Mouse (Mus musculus): Measurements from ENCODE around the gene Zfhx2. TPM values are rescaled to one million over a fixed set of nuclear protein-coding genes. Genes with fewer than 3 reads are reported as not detected.

Zfhx2 gene
- polyA plus RNA-seq, 1 experiment = 0.98 TPM

DNA sequence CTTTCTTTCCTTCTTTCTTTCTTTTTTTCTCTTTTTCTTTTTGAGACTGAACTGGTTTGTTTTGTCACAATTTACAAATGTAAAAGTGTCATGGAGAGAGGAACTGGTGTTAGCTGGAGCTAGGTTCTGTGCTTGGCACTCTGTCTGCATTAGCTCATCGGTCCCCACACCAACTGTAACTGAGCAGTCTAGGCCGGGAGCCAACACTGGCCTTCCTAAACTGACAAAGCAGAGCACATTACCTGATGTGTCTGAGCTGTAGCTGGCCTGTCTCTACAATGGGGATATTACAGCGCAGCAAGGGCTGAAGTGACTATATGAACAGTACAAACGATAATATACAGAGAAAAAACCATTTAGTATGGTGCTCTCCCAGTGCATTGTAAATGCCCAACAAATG lies 26.7 kb upstream of the Zfhx2 start:
- Histone ChIP-seq H3K27me3 (ENCODE audit: control insufficient read depth, insufficient read depth, insufficient read length) (peaks cover 37% of the 10 kb centered on the region), H3K36me3 (ENCODE audit: control insufficient read depth, insufficient read depth) (no peaks in the 10 kb centered on the region), H3K4me2 (ENCODE audit: low read depth) (no peak overlapping the region), H3K4me3 (no peak overlapping the region), H3K79me2 (ENCODE audit: control insufficient read depth, insufficient read depth) (no peaks in the 10 kb centered on the region), H3ac (ENCODE audit: control insufficient read depth, insufficient read length) (no peak overlapping the region)
- TF ChIP-seq SRF (IDR thresholded peaks at IDR 0.05; ENCODE audit: control insufficient read depth, insufficient read length, low read depth) (no peak), MAX (IDR thresholded peaks at IDR 0.05; ENCODE audit: low read depth) (no peak), MYOG (IDR thresholded peaks at IDR 0.05; ENCODE audit: control insufficient read depth in 1 of 3, insufficient read depth in 1 of 3, insufficient read length in 2 of 3, low read depth in 2 of 3) (no peak), POLR2A (IDR thresholded peaks at IDR 0.05; ENCODE audit: insufficient read length, low read depth) (no peak), REST (IDR thresholded peaks at IDR 0.05; ENCODE audit: insufficient read depth, insufficient read length) (no peak)

DNA sequence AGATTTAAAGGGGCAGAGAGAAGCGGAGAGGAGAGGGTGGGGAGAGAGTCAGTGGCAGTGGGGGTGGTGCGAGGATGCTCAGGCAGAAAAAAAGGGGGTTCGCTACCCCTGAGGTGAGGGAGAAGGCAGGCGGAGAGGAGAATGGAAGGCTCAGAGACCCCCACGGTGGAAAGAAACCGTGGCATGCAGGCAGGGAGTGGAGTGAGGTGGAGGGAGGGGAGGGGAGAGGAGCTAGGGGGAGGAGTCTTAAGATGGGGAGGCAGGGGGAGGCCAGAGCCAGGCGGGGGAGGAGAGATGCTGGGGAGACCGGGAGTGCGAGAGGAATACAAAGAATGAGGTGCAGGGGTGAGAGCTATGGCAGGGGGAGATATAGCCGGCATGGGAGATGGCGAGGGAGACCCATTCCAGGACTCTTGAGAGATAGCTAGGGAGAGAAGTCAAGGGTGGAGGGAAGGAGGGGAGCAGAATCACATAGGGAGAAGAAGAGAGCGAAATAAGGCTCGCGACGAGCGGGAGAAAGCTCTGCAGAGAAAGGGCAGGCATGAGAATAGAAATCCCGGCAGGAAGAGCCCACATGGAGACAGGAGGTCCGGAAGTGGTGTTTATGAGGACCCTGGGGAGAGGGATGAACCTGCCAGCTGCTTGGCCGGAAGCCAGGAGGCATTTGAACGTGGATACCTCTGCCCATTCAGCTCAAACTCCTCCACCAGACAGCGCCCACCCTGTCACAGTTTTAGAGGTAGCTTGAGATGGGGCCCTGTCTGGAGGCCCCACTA lies 24.5 kb upstream of the Zfhx2 start, which contains the start of gene Jph4:
TSS of gene Jph4 (minus strand) at position 511 of the 776 bp plus-strand sequence.
- H3K79me2 ChIP-seq (ENCODE audit: control insufficient read depth, insufficient read depth) = no peaks in the 10 kb centered on the region
- no peak within 1 kb of the TSS for H3K4me3 ChIP-seq
- H3K4me2 ChIP-seq (ENCODE audit: low read depth) = no peak within 1 kb of the TSS
- no peak within 1 kb of the TSS for H3ac ChIP-seq (ENCODE audit: control insufficient read depth, insufficient read length)
- TF ChIP-seq REST (IDR thresholded peaks at IDR 0.05; ENCODE audit: insufficient read depth, insufficient read length) (no peak), CEBPB (IDR thresholded peaks at IDR 0.05; ENCODE audit: insufficient read depth, poor library complexity, severe bottlenecking) (no peak), POLR2AphosphoS2 (IDR thresholded peaks at IDR 0.05; ENCODE audit: insufficient read length, low read depth) (no peak), MYOD1 (IDR thresholded peaks at IDR 0.05; ENCODE audit: control insufficient read depth in 1 of 3, insufficient read length in 2 of 3, low read depth in 2 of 3) (no peak), MYOG (IDR thresholded peaks at IDR 0.05; ENCODE audit: control insufficient read depth in 1 of 3, insufficient read depth in 1 of 3, insufficient read length in 2 of 3, low read depth in 2 of 3) (no peak), POLR2A (IDR thresholded peaks at IDR 0.05; ENCODE audit: insufficient read length, low read depth) (no peak), MAX (IDR thresholded peaks at IDR 0.05; ENCODE audit: low read depth) (no peak), TCF12 (IDR thresholded peaks at IDR 0.05; ENCODE audit: insufficient read depth, poor library complexity, severe bottlenecking) (no peak), SRF (IDR thresholded peaks at IDR 0.05; ENCODE audit: control insufficient read depth, insufficient read length, low read depth) (no peak), USF1 (IDR thresholded peaks at IDR 0.05; ENCODE audit: low read depth) (no peak), TCF3 (IDR thresholded peaks at IDR 0.05; ENCODE audit: insufficient read length, low read depth) (no peak), E2F4 (IDR thresholded peaks at IDR 0.05; ENCODE audit: insufficient read depth) (no peak)
- H3K36me3 ChIP-seq (ENCODE audit: control insufficient read depth, insufficient read depth) = no peaks in the 10 kb centered on the region
- H3K27me3 ChIP-seq (ENCODE audit: control insufficient read depth, insufficient read depth, insufficient read length) = peaks cover 53% of the 10 kb centered on the region

DNA sequence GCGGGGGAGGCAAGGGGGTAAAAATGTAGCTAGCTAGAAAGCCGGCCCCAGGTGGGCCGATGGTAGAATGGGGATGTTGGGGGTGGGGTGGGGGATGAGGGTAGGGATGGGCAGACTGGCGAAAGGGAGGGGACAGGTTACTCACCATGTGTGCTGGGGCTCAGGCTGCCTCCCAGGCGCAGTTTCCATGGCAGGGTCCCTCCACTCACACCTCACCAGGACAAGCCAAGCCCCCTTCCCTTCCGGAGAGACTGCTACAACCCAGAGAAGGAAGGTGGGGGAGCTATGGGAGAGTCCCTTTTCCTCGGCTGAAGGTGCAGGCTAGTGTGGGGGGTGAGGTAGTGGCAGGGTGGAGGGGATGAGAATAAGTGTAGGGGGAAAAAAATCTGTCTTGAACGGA lies 23.7 kb upstream of the Zfhx2 start:
- no peak overlapping the region for H3K4me3 ChIP-seq
- H3K36me3 ChIP-seq (ENCODE audit: control insufficient read depth, insufficient read depth) = no peaks in the 10 kb centered on the region
- no peaks in the 10 kb centered on the region for H3K79me2 ChIP-seq (ENCODE audit: control insufficient read depth, insufficient read depth)
- no peak overlapping the region for H3ac ChIP-seq (ENCODE audit: control insufficient read depth, insufficient read length)
- TF ChIP-seq MYOG (IDR thresholded peaks at IDR 0.05; ENCODE audit: control insufficient read depth in 1 of 3, insufficient read depth in 1 of 3, insufficient read length in 2 of 3, low read depth in 2 of 3) (no peak), POLR2AphosphoS2 (IDR thresholded peaks at IDR 0.05; ENCODE audit: insufficient read length, low read depth) (no peak), SRF (IDR thresholded peaks at IDR 0.05; ENCODE audit: control insufficient read depth, insufficient read length, low read depth) (no peak), MAX (IDR thresholded peaks at IDR 0.05; ENCODE audit: low read depth) (no peak), POLR2A (IDR thresholded peaks at IDR 0.05; ENCODE audit: insufficient read length, low read depth) (no peak), E2F4 (IDR thresholded peaks at IDR 0.05; ENCODE audit: insufficient read depth) (no peak)
- peaks cover 55% of the 10 kb centered on the region for H3K27me3 ChIP-seq (ENCODE audit: control insufficient read depth, insufficient read depth, insufficient read length)
- no peak overlapping the region for H3K4me2 ChIP-seq (ENCODE audit: low read depth)

DNA sequence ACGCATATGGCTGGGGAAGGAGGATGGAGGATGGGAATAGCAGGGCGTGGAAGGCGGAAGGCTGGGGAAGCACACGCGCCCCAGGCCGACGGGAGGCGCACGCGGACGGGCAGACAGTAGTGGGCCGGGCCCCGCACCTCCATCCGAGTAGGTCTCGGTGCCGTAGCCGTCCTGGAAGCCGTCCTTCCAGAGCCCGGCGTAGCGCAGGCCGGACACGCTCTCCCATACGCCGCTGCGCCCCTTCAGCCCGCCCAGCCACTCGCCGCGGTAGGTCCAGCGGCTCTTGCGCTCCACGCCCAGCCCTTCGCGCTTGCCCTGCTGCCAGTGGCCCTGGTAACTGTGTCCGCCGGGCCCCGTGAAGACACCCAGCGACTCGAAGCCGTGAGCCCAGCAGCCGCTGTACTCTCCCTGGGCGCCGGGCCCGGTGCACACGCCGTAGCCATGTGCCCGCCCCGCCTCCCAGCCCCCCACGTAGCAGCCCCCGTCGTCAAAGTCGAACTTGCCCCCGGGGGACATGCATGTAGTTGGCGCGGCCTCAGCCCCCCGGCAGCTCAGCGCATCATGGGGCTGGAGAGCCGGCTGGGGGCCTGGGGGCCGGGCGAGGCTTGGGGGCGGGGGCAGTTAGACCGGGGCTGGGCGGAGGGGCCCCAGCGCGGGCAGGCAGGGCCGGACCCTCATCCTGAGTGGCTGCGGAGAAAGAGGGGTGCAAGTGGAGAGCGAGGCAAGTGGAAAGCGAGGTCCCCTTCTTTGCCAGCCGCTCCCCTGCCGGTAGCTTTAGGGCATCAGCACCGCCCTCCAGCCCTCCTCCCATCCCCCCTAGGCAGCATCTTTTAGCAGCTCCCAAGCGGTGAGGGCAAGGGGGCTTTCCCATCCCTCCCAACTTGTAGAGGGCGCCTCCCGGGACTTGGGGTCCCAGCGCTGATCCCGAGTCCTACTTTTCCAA lies 22.9 kb upstream of the Zfhx2 start:
- Histone ChIP-seq H3K36me3 (ENCODE audit: control insufficient read depth, insufficient read depth) (no peaks in the 10 kb centered on the region), H3K4me2 (ENCODE audit: low read depth) (peak overlapping the region; percentile 2), H3ac (ENCODE audit: control insufficient read depth, insufficient read length) (peak overlapping the region; percentile 7), H3K79me2 (ENCODE audit: control insufficient read depth, insufficient read depth) (no peaks in the 10 kb centered on the region), H3K4me3 (no peak overlapping the region), H3K27me3 (ENCODE audit: control insufficient read depth, insufficient read depth, insufficient read length) (peaks cover 62% of the 10 kb centered on the region)
- no peak for TF ChIP-seq POLR2A (IDR thresholded peaks at IDR 0.05; ENCODE audit: insufficient read length, low read depth)
- no peak for TF ChIP-seq CEBPB (IDR thresholded peaks at IDR 0.05; ENCODE audit: insufficient read depth, poor library complexity, severe bottlenecking)
- no peak for TF ChIP-seq E2F4 (IDR thresholded peaks at IDR 0.05; ENCODE audit: insufficient read depth)
- no peak for TF ChIP-seq MYOD1 (IDR thresholded peaks at IDR 0.05; ENCODE audit: control insufficient read depth in 1 of 3, insufficient read length in 2 of 3, low read depth in 2 of 3)
- no peak for TF ChIP-seq MAX (IDR thresholded peaks at IDR 0.05; ENCODE audit: low read depth)
- TF ChIP-seq MYOG (IDR thresholded peaks at IDR 0.05; ENCODE audit: control insufficient read depth in 1 of 3, insufficient read depth in 1 of 3, insufficient read length in 2 of 3, low read depth in 2 of 3) = no peak
- TF ChIP-seq USF1 (IDR thresholded peaks at IDR 0.05; ENCODE audit: low read depth) = no peak
- no peak for TF ChIP-seq SRF (IDR thresholded peaks at IDR 0.05; ENCODE audit: control insufficient read depth, insufficient read length, low read depth)
- no peak for TF ChIP-seq POLR2AphosphoS2 (IDR thresholded peaks at IDR 0.05; ENCODE audit: insufficient read length, low read depth)
- no peak for TF ChIP-seq TCF3 (IDR thresholded peaks at IDR 0.05; ENCODE audit: insufficient read length, low read depth)
- TF ChIP-seq TCF12 (IDR thresholded peaks at IDR 0.05; ENCODE audit: insufficient read depth, poor library complexity, severe bottlenecking) = no peak
- TF ChIP-seq REST (IDR thresholded peaks at IDR 0.05; ENCODE audit: insufficient read depth, insufficient read length) = no peak

Data from myocyte (in vitro differentiated cells).